11 mouse cellular contexts compared by ENCODE assay signal in the genomic region with DNA sequence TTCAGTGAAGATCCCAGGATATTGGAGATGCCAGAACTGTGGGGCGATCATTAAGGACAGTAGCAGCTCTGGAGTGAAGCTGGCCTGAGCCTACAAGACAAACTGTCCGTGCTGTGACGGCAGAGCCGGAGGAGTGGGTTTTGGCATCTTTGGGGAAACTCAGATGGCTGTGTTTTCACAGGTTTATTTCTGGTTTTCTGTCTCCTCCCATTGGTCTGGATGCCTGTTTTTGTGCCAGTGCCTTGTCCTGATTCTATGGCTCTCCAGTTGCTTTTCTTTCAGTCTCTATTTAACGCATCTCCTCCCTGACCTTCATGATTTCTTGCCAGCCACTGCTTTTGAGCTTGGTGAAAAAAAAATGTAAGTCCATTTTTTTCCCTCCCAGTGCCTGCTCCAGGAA. TPM values are rescaled to one million over a fixed set of nuclear protein-coding genes. Genes with fewer than 3 reads are reported as not detected.
"Had no signal": no experiment of that assay in that cellular context is flagged by ENCODE, and none has a peak within 500 bp of the region (broad histone marks: within the 10 kb centered on the region; RNA-seq: fewer than 3 reads in every experiment).

No protein-coding gene starts in this region.

- DNase-seq: layer of hippocampus, adult 9-11 months; layer of hippocampus, postnatal 36 days; lung, adult 18-20 months; right cerebral cortex, postnatal 14 days; thymus, postnatal 4 days had no signal

- ATAC-seq: intestine, postnatal 0 days; midbrain, embryonic 13.5 days had no signal

RNA-seq across cellular contexts. Expression of gene Wfdc15b, which starts 8.7 kb away (rescaled TPM):
- total RNA-seq: layer of hippocampus, adult 18-20 months; layer of hippocampus, postnatal 36 days; left cerebral cortex, postnatal 25 days; megakaryocyte progenitor cell, adult 5-6 weeks had no signal

RNA-seq across cellular contexts. Expression of gene Wfdc15a, which starts 12.8 kb away (rescaled TPM):
- total RNA-seq: layer of hippocampus, adult 18-20 months; layer of hippocampus, postnatal 36 days; left cerebral cortex, postnatal 25 days; liver, adult 2 months; megakaryocyte progenitor cell, adult 5-6 weeks had no signal

RNA-seq across cellular contexts. Expression of gene Wfdc12, which starts 22.3 kb away (rescaled TPM):
- total RNA-seq: layer of hippocampus, adult 18-20 months; layer of hippocampus, postnatal 36 days; left cerebral cortex, postnatal 25 days; liver, adult 2 months; megakaryocyte progenitor cell, adult 5-6 weeks had no signal

RNA-seq across cellular contexts. Expression of gene Svs2, which starts 25.6 kb away (rescaled TPM):
- total RNA-seq: layer of hippocampus, adult 18-20 months; layer of hippocampus, postnatal 36 days; left cerebral cortex, postnatal 25 days; liver, adult 2 months; megakaryocyte progenitor cell, adult 5-6 weeks had no signal

RNA-seq across cellular contexts. Expression of gene Wfdc5, which starts 30.2 kb away (rescaled TPM):
- total RNA-seq: layer of hippocampus, adult 18-20 months; layer of hippocampus, postnatal 36 days; left cerebral cortex, postnatal 25 days; liver, adult 2 months; megakaryocyte progenitor cell, adult 5-6 weeks had no signal
